Mouse (Mus musculus) limb, embryonic 14.5 days (tissue): ENCODE results near the gene Adgrg5. TPM values are rescaled to one million over a fixed set of nuclear protein-coding genes. Genes with fewer than 3 reads are reported as not detected.
A peak's percentile ranks its signal among the peaks of the same experiment; 100 is the strongest.

Experiments used
- ATAC-seq: fragments of 200-750 bp; cut with Nextera tagmentation; 2 replicates; pipeline ENCODE4 v1.8.0; 2017; ENCODE audit warnings: low read depth, moderate number of reproducible peaks, moderate TSS enrichment; ENCODE audit not compliant: low FRiP score
- DNase-seq: peaks from one replicate; pipeline ENCODE4 v3.0.0-alpha.2; 2015; ENCODE audit warnings: low spot score
- H3K27ac ChIP-seq: fragments of 300-500 bp; sonication (generic); replicated peaks from 2 replicates; pipeline ENCODE4 v1.5.1; 2014; ENCODE audit warnings: low read depth, mild to moderate bottlenecking, low read length, moderate library complexity, mixed read lengths
- H3K27me3 ChIP-seq: fragments of 300-500 bp; sonication (generic); 2 replicates; pipeline ENCODE4 v1.6.1; 2014; ENCODE audit warnings: low read length, mixed read lengths; ENCODE audit not compliant: control insufficient read depth, insufficient read depth
- H3K36me3 ChIP-seq: fragments of 300-500 bp; sonication (generic); 2 replicates; pipeline ENCODE4 v1.6.1; 2014; ENCODE audit warnings: mild to moderate bottlenecking, low read length, moderate library complexity, mixed read lengths; ENCODE audit not compliant: control insufficient read depth, insufficient read depth
- H3K4me1 ChIP-seq: fragments of 300-500 bp; sonication (generic); 2 replicates; pipeline ENCODE4 v1.6.1; 2014; ENCODE audit warnings: antibody characterized with exemption, low read length, mixed read lengths; ENCODE audit not compliant: control insufficient read depth, insufficient read depth
- H3K4me2 ChIP-seq: fragments of 300-500 bp; sonication (generic); replicated peaks from 2 replicates; pipeline ENCODE4 v1.6.1; 2014; ENCODE audit warnings: low read depth, mild to moderate bottlenecking, low read length, moderate library complexity; ENCODE audit not compliant: severe bottlenecking
- H3K4me3 ChIP-seq: fragments of 300-500 bp; sonication (generic); replicated peaks from 2 replicates; pipeline ENCODE4 v1.5.1; 2014; ENCODE audit warnings: low read length
- H3K9ac ChIP-seq: fragments of 300-500 bp; sonication (generic); 2 replicates; pipeline ENCODE4 v1.6.1; 2014; ENCODE audit warnings: mild to moderate bottlenecking, low read depth, low read length, moderate library complexity; ENCODE audit not compliant: severe bottlenecking
- H3K9me3 ChIP-seq: fragments of 300-500 bp; sonication (generic); 2 replicates; pipeline ENCODE4 v1.6.1; 2016; ENCODE audit warnings: low read length; ENCODE audit not compliant: control insufficient read depth
- POLR2A ChIP-seq: fragments of 200-500 bp; IDR thresholded peaks from 2 replicates; pipeline ENCODE4 v1.8.0; 2012; ENCODE audit warnings: inconsistent platforms, mild to moderate bottlenecking, moderate library complexity, borderline replicate concordance; ENCODE audit not compliant: insufficient read depth, insufficient read length; ENCODE audit errors: extremely low read depth
- WGBS: fragments of 180-500 bp; shearing (Covaris S2); extraction: QIAGEN DNeasy Blood & Tissue Kit; methylation state at CpG from one replicate; pipeline ENCODE4 v1.1.7; 2014; 5-methylcytosine and 5-hydroxymethylcytosine counted together
- polyA plus RNA-seq, 2 experiments: library from polyadenylated mRNA; depleted of rRNA in 1 of 2; stranded (reverse) in 1 of 2; unstranded in 1 of 2; fragments of >200 nt; fragmentation: Nextera tagmentation in 1 of 2; extraction: Ambion mirVana in 1 of 2; gene quantifications; 2 replicates each; pipeline versions ENCODE4 v1.2.1 to v1.2.3; 2012 to 2014

The Adgrg5 gene
- polyA plus RNA-seq, 2 experiments: 0.33 to 0.45 TPM

GRCm38 (mm10) chr8:94987553-94987952 lies 64.1 kb downstream of the Adgrg5 start:
- Histone ChIP-seq H3K4me3 (no peak overlapping the region), H3K27me3 (no peaks in the 10 kb centered on the region), H3K4me1 (peaks cover 16% of the 10 kb centered on the region), H3K9me3 (no peaks in the 10 kb centered on the region), H3K36me3 (no peaks in the 10 kb centered on the region), H3K4me2 (no peak overlapping the region), H3K9ac (no peak overlapping the region), H3K27ac (no peak overlapping the region)
- ATAC-seq (no peak), DNase-seq (no peak)
- no peak for TF ChIP-seq POLR2A
- 88% methylated on average over 7 of the region's 7 CpGs for WGBS

GRCm38 (mm10) chr8:94988619-94989018 lies 65.1 kb downstream of the Adgrg5 start:
- ATAC-seq: no peak
- WGBS: 85% methylated on average over 6 of the region's 6 CpGs

GRCm38 (mm10) chr8:94989711-94990110 lies 66.2 kb downstream of the Adgrg5 start:
- Histone ChIP-seq H3K4me3 (no peak overlapping the region), H3K27me3 (no peaks in the 10 kb centered on the region), H3K9me3 (no peaks in the 10 kb centered on the region), H3K4me2 (no peak overlapping the region), H3K4me1 (peaks cover 15% of the 10 kb centered on the region), H3K27ac (no peak overlapping the region), H3K36me3 (no peaks in the 10 kb centered on the region), H3K9ac (no peak overlapping the region)
- ATAC-seq: no peak
- WGBS: 81% methylated on average over 4 of the region's 4 CpGs
- no peak for TF ChIP-seq POLR2A
- DNase-seq: no peak

More at GRCm38 (mm10) chr8:94988619-94989018, 65.1 kb downstream of the Adgrg5 start:
- Histone ChIP-seq H3K4me2 (no peak overlapping the region), H3K4me3 (no peak overlapping the region), H3K27me3 (no peaks in the 10 kb centered on the region), H3K4me1 (peaks cover 13% of the 10 kb centered on the region), H3K36me3 (no peaks in the 10 kb centered on the region), H3K27ac (no peak overlapping the region), H3K9ac (no peak overlapping the region), H3K9me3 (no peaks in the 10 kb centered on the region)
- TF ChIP-seq POLR2A: no peak
- DNase-seq: no peak

- no peak overlapping the region for H3K27ac ChIP-seq
- H3K4me3 ChIP-seq: no peak overlapping the region
- no peak overlapping the region for H3K4me2 ChIP-seq
- no peak overlapping the region for H3K9ac ChIP-seq
- no peaks in the 10 kb centered on the region for H3K9me3 ChIP-seq
- H3K27me3 ChIP-seq: no peaks in the 10 kb centered on the region
- no peaks in the 10 kb centered on the region for H3K36me3 ChIP-seq
- peak; percentile 74 for DNase-seq
- WGBS: 42% methylated on average over 11 of the region's 11 CpGs
- peaks cover 15% of the 10 kb centered on the region for H3K4me1 ChIP-seq
- no peak for TF ChIP-seq POLR2A
- no peak; the same call in 1 of the 2 replicates for ATAC-seq
These were observed 67.3 kb downstream of the Adgrg5 start for GRCm38 (mm10) chr8:94990598-94991453.

GRCm38 (mm10) chr8:94991454-94991994 lies 68.0 kb downstream of the Adgrg5 start:
- 80% methylated on average over 9 of the region's 9 CpGs for WGBS
- no peak overlapping the region for H3K9ac ChIP-seq
- no peak overlapping the region for H3K4me2 ChIP-seq
- no peaks in the 10 kb centered on the region for H3K27me3 ChIP-seq
- H3K36me3 ChIP-seq: no peaks in the 10 kb centered on the region
- no peak for DNase-seq
- no peaks in the 10 kb centered on the region for H3K9me3 ChIP-seq
- no peak for TF ChIP-seq POLR2A
- H3K4me3 ChIP-seq: no peak overlapping the region
- ATAC-seq: no peak
- peaks cover 15% of the 10 kb centered on the region for H3K4me1 ChIP-seq
- H3K27ac ChIP-seq: no peak overlapping the region
